Mouse (Mus musculus): ENCODE measurements at regions not wholly inside any gene's neighbourhood (a gene's known extent, or its start where the extent isn't known, plus 50 kb on each side); places are given as distances from the start of the nearest gene placed in this dataset.
A peak's percentile ranks its signal among the peaks of the same experiment; 100 is the strongest.

- Histone ChIP-seq H3K4me3 (no peak overlapping the region), H3K27me3 (0 out of 2 replicates have a peak, but pooled peaks cover 3% of the 10 kb centered on the region), H3K9me3 (no peaks in the 10 kb centered on the region), H3K36me3 (no peaks in the 10 kb centered on the region), H3K4me1 (replicated peaks) (peaks cover 19% of the 10 kb centered on the region), H3K4me2 (no peak overlapping the region), H3K27ac (replicated peaks) (peak overlapping the region; percentile 9; the same call in 1 of the 2 replicates), H3K9ac (no peak overlapping the region)
- ATAC-seq (ENCODE audit: low FRiP score, low read depth): peak; percentile 42; the same call in 1 of the 2 replicates
- WGBS: 64% methylated on average over 1 of the region's 1 CpGs
Observed at GRCm38 (mm10) chr14:72148886-72149285, 342.8 kb downstream of the Gm9195 start.

DNA sequence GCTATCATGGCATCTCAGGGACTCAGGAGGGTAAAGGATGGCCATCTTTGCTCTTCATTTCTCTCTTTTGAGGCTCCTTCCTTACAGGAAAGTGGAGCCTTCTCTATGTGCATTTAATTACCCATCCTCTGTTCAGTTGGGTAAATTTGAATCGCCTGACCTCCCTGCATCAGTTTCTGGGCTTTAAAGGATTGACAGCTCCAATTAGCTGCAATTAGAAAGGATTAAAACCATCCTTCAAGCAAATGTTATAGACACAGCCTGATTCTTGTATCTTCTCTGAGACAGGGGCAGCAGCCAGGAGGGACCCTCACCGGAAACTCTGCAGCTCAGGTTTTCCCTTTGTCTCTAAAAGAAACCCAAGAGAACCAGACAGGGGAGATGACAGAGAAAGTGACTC lies 345.3 kb downstream of the Gm9195 start:
- Histone ChIP-seq H3K36me3 (no peaks in the 10 kb centered on the region), H3K4me2 (no peak overlapping the region), H3K9ac (no peak overlapping the region), H3K4me3 (no peak overlapping the region), H3K9me3 (no peaks in the 10 kb centered on the region), H3K27me3 (no peaks in the 10 kb centered on the region), H3K4me1 (replicated peaks) (peaks cover 29% of the 10 kb centered on the region), H3K27ac (replicated peaks) (no peak overlapping the region)
- no peak for ATAC-seq (ENCODE audit: low FRiP score, low read depth)
- WGBS: 40% methylated on average over 2 of the region's 2 CpGs

DNA sequence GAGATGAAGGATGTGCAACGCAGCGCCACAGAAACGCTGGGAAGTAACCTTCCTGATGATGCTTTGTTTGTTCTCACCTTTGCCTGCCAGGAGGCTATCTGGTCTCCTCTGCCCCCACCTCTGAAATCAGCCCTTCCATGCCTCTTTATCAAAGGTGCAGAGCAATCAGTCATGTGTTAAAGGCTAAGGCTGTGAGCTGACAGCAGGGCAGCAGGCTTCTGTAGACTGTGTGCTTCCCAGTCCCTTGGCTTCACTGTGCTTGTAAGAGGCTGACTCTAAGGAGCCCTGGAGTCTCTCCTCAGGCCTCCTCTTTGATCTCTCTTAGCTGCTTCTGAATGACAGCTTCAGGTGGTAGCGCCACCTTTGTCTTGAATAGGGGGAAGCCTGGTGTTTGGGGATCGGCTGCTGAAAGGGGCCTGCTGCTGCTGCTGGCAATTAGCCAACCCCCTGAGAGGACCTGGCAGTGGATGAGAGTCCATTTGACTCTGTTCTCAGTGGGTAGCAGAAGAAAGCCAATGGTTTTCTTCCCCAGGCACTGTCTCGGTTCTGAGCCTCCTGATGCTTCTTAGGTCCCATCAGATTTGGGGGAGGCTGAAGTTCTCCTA lies 348.7 kb downstream of the Gm9195 start:
- H3K27ac ChIP-seq (replicated peaks): no peak overlapping the region
- 16% methylated on average over 6 of the region's 6 CpGs for WGBS
- H3K4me3 ChIP-seq: no peak overlapping the region
- no peaks in the 10 kb centered on the region for H3K36me3 ChIP-seq
- H3K9me3 ChIP-seq: no peaks in the 10 kb centered on the region
- no peaks in the 10 kb centered on the region for H3K27me3 ChIP-seq
- ATAC-seq (ENCODE audit: low FRiP score, low read depth): peak; percentile 61; the same call in 1 of the 2 replicates
- peaks cover 11% of the 10 kb centered on the region for H3K4me1 ChIP-seq (replicated peaks)
- H3K4me2 ChIP-seq: no peak overlapping the region
- no peak overlapping the region for H3K9ac ChIP-seq

DNA sequence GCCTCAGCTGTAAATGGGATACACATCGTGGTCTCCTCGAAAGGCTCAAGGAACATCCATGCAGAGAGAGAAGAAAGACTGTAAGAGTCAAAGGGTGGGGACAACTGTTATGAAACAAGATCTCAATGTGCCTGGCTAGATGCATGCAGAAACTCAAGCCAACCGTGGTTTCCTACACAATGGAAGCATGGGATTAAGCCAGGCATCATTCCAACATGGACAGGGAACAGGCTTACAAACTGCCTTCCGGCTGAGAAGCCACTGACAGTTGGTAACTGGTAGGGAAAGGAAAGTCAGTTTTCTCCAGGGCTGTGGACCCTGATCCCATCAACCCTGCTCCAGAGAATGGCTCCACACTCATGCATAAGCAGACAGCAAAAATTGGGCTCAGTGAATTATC lies 350.5 kb downstream of the Gm9195 start:
- Histone ChIP-seq H3K4me3 (no peak overlapping the region), H3K27me3 (no peaks in the 10 kb centered on the region), H3K4me1 (replicated peaks) (peaks cover 11% of the 10 kb centered on the region), H3K36me3 (no peaks in the 10 kb centered on the region), H3K27ac (replicated peaks) (no peak overlapping the region), H3K9me3 (no peaks in the 10 kb centered on the region), H3K9ac (no peak overlapping the region), H3K4me2 (no peak overlapping the region)
- ATAC-seq (ENCODE audit: low FRiP score, low read depth): no peak
- WGBS: 70% methylated on average over 4 of the region's 4 CpGs

- no peak overlapping the region for H3K27ac ChIP-seq (replicated peaks)
- no peak overlapping the region for H3K4me2 ChIP-seq
- no peak overlapping the region for H3K4me3 ChIP-seq
- no peak for ATAC-seq (ENCODE audit: low FRiP score, low read depth)
- 83% methylated on average over 4 of the region's 4 CpGs for WGBS
- no peaks in the 10 kb centered on the region for H3K9me3 ChIP-seq
- no peaks in the 10 kb centered on the region for H3K36me3 ChIP-seq
- H3K9ac ChIP-seq: no peak overlapping the region
- H3K4me1 ChIP-seq (replicated peaks): no peaks in the 10 kb centered on the region
- no peaks in the 10 kb centered on the region for H3K27me3 ChIP-seq
Observed at GRCm38 (mm10) chr14:72130149-72130548, 361.5 kb downstream of the Gm9195 start.

- Histone ChIP-seq H3K9me3 (no peaks in the 10 kb centered on the region), H3K27me3 (no peaks in the 10 kb centered on the region), H3K36me3 (no peaks in the 10 kb centered on the region), H3K4me1 (replicated peaks) (no peaks in the 10 kb centered on the region), H3K4me3 (no peak overlapping the region), H3K4me2 (no peak overlapping the region), H3K9ac (no peak overlapping the region), H3K27ac (replicated peaks) (no peak overlapping the region)
- 95% methylated on average over 4 of the region's 4 CpGs for WGBS
- no peak for ATAC-seq (ENCODE audit: low FRiP score, low read depth)
Observed at GRCm38 (mm10) chr14:72121786-72122185, 369.9 kb downstream of the Gm9195 start.

DNA sequence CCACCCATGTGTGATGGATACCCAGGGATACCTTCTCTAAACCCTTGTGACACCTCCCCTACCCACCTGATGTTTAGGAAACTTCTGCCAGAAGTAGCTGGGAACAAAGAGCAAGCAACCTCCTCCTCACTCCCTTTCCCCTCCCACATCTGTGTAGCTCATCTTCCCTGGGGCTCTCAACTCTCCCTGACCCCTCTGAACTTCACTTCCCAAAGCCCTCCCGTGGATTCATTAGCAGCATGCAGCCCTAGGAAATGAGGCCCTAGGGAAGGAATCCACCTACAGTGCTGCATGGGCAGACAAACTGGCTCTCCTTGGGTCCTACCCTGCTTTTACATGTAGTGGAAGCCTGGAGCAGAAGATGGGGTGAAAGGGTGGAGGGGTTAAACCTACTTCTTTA lies 370.6 kb downstream of the Gm9195 start:
- no peak overlapping the region for H3K27ac ChIP-seq (replicated peaks)
- no peak for ATAC-seq (ENCODE audit: low FRiP score, low read depth)
- H3K27me3 ChIP-seq: no peaks in the 10 kb centered on the region
- no peak overlapping the region for H3K9ac ChIP-seq
- H3K36me3 ChIP-seq: no peaks in the 10 kb centered on the region
- H3K4me1 ChIP-seq (replicated peaks): no peaks in the 10 kb centered on the region
- no peak overlapping the region for H3K4me2 ChIP-seq
- no peak overlapping the region for H3K4me3 ChIP-seq
- WGBS: 11% methylated on average over 1 of the region's 1 CpGs
- H3K9me3 ChIP-seq: no peaks in the 10 kb centered on the region

DNA sequence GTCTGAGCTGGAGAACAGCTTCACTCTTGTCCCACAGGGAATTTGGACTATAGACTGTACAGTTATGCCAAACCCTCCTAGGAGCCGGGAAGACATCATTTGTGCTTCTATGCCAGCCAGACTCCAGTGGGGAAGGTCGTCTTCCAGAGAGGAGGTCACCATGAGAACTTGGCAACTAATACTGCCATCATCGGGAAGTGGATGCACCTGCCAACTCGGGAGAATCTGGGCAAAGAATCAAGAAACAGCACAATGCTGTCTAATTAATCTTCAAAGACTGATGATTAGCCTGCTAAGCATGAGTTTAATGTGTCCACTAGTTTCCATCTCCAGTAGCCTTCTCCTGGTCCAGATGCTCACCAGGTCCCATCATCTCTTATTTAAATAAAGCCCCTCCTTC lies 374.8 kb downstream of the Gm9195 start:
- Histone ChIP-seq H3K27ac (replicated peaks) (no peak overlapping the region), H3K9ac (no peak overlapping the region), H3K9me3 (no peaks in the 10 kb centered on the region), H3K4me3 (no peak overlapping the region), H3K36me3 (no peaks in the 10 kb centered on the region), H3K4me2 (no peak overlapping the region), H3K4me1 (replicated peaks) (no peaks in the 10 kb centered on the region), H3K27me3 (no peaks in the 10 kb centered on the region)
- peak; percentile 68 for ATAC-seq (ENCODE audit: low FRiP score, low read depth)
- 59% methylated on average over 4 of the region's 4 CpGs for WGBS

- H3K27me3 ChIP-seq: no peaks in the 10 kb centered on the region
- no peak overlapping the region for H3K27ac ChIP-seq (replicated peaks)
Observed at GRCm38 (mm10) chr14:72113377-72113993, 378.2 kb downstream of the Gm9195 start.

GRCm38 (mm10) chr14:72110689-72111088 lies 380.9 kb downstream of the Gm9195 start:
- Histone ChIP-seq H3K9ac (no peak overlapping the region), H3K4me2 (no peak overlapping the region), H3K9me3 (no peaks in the 10 kb centered on the region; the same call in 1 of the 2 replicates), H3K4me3 (no peak overlapping the region), H3K36me3 (no peaks in the 10 kb centered on the region), H3K4me1 (replicated peaks) (no peaks in the 10 kb centered on the region), H3K27me3 (no peaks in the 10 kb centered on the region), H3K27ac (replicated peaks) (no peak overlapping the region)
- 87% methylated on average over 2 of the region's 2 CpGs for WGBS
- no peak for ATAC-seq (ENCODE audit: low FRiP score, low read depth)

More at GRCm38 (mm10) chr14:72113377-72113993, 378.2 kb downstream of the Gm9195 start:
- no peak for ATAC-seq (ENCODE audit: low FRiP score, low read depth)
- Histone ChIP-seq H3K9me3 (no peaks in the 10 kb centered on the region; the same call in 1 of the 2 replicates), H3K4me2 (no peak overlapping the region), H3K4me3 (no peak overlapping the region), H3K4me1 (replicated peaks) (no peaks in the 10 kb centered on the region), H3K9ac (no peak overlapping the region), H3K36me3 (no peaks in the 10 kb centered on the region)
- 76% methylated on average over 8 of the region's 8 CpGs for WGBS

GRCm38 (mm10) chr14:72091579-72091978 lies 400.1 kb downstream of the Gm9195 start:
- Histone ChIP-seq H3K4me3 (no peak overlapping the region), H3K9me3 (no peaks in the 10 kb centered on the region), H3K27ac (replicated peaks) (no peak overlapping the region), H3K27me3 (no peaks in the 10 kb centered on the region), H3K9ac (no peak overlapping the region), H3K4me1 (replicated peaks) (no peaks in the 10 kb centered on the region), H3K36me3 (no peaks in the 10 kb centered on the region), H3K4me2 (no peak overlapping the region)
- no peak for ATAC-seq (ENCODE audit: low FRiP score, low read depth)
- WGBS: 85% methylated on average over 2 of the region's 2 CpGs

GRCm38 (mm10) chr14:72081473-72081872 lies 410.2 kb downstream of the Gm9195 start:
- 85% methylated on average over 3 of the region's 3 CpGs for WGBS

More at GRCm38 (mm10) chr14:72081473-72081872, 410.2 kb downstream of the Gm9195 start:
- ATAC-seq (ENCODE audit: low FRiP score, low read depth): no peak
- H3K9ac ChIP-seq: no peak overlapping the region
- no peak overlapping the region for H3K4me3 ChIP-seq
- no peaks in the 10 kb centered on the region for H3K27me3 ChIP-seq
- no peak overlapping the region for H3K27ac ChIP-seq (replicated peaks)
- H3K4me1 ChIP-seq (replicated peaks): no peaks in the 10 kb centered on the region
- H3K9me3 ChIP-seq: no peaks in the 10 kb centered on the region
- H3K4me2 ChIP-seq: no peak overlapping the region
- no peaks in the 10 kb centered on the region for H3K36me3 ChIP-seq
